Mouse (Mus musculus) kidney, adult 18-20 months (tissue): Measurements from ENCODE around the gene Nek9.

Experiments used
- DNase-seq: peaks from one replicate; pipeline ENCODE4 v3.0.0; 2021

Gene Nek9

DNA sequence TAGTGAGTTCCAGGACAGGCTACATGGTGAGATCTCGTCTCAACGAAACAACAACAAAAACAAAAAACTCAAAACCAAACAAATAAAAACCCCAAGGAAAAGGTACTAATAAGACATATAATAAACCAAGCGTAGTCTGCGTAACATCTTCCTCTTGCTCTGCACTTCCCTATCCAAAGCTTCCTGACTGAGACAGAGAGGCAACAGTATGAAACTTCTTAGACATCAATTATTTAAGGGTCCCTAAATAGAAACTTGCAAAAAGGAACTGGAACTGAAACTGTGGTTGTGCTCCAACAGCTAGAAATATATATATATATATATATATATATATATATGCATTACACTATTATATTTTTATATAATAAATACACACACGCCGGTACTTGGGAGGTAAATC lies 6.4 kb upstream of the Nek9 start:
- DNase-seq = no peak

DNA sequence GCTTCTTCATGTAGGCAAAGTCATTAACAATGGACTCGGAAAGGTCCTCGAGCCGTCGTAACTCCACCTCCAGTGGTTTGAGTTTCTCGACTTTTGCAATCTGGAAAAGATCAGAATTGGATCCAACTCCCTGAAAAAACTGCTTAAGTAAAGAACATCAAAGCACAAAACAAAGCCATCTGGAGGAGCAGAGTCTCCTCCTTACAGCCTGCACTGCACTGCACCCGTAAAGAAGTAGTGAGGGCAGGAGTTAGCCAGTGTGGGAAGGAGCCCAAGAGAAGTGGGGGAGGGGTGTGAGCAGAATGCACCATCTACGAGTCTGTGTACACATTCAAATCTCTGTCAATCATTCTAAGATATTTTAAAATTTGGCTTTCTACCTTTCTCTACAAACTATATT lies 5.1 kb upstream of the Nek9 start:
- no peak for DNase-seq

DNA sequence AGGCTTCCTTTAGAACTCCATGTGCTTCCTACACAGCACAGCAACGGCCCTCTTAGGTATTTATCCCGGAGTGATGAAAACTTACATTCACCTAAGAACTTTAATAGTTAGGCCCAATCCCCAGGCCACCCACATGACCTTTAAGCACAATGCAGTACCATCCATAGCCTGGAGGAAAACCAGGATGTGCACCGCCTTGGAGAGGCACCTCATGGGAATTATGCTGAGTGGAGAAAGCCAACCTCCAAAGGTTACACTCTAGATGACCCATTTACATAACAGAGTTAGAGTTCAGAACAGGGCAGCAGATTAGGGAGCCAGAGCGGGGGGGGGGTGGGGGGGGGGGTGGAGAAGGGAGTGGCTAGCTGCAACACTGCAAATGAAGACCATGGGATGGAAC lies 3.1 kb upstream of the Nek9 start:
- no peak for DNase-seq

DNA sequence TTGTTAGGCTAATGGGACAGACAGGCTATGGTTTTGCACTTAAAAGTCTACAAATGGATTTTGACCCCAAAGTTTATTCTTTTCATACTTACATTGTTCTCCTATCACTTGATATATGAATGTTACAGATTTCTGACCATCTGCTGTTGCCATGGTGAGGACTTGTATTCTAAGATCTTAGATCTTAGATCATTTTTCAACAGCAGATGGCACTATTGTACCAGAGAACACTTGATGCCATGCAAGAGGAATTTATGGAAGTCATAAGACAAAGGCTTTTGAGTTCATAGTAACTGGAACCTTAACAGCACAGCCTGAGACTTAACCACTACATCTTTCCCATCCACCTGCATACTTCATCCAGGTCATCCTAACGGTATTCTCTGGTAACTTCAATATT lies 2.0 kb upstream of the Nek9 start:
- no peak for DNase-seq

DNA sequence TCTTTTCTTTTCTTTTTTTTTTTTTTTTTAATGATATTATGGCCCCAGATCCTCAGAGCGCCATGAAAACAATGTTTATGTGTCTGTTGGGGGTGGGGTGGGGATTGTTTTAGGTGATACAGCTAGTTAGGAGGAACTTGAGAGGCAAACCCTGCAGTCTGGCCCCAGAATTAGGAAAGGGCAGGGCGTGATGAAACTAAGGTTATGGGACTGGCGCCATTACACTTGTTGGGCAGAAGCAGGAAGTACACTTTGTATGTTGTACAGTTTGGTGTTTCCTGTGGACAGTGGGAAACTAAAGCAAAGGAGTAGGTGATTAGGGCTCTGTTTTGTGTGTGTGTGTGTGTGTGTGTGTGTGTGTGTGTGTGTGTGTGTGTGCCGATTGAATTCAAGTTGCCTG lies 785 bp upstream of the Nek9 start:
- no peak for DNase-seq

DNA sequence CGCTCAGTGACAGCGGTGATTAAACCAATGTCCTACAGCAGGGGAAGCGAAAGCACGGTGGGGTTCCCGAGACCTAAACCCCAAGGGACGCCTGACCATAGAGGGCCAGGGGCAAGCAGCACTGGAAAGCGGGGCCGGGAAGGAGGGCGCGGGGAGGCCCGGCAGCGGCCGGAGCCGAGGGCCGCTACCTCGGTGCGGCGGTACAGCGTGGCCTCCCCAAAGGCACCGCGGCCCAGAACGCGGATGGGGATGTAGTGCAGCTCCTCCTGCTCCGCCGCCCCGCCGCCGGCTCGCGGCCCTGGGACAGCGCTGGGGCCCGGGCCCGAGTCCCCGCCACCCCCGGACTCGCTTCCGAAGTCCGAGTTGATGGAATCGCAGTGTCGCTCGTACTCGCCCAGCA lies 347 bp downstream of the Nek9 start:
- DNase-seq = no peak

DNA sequence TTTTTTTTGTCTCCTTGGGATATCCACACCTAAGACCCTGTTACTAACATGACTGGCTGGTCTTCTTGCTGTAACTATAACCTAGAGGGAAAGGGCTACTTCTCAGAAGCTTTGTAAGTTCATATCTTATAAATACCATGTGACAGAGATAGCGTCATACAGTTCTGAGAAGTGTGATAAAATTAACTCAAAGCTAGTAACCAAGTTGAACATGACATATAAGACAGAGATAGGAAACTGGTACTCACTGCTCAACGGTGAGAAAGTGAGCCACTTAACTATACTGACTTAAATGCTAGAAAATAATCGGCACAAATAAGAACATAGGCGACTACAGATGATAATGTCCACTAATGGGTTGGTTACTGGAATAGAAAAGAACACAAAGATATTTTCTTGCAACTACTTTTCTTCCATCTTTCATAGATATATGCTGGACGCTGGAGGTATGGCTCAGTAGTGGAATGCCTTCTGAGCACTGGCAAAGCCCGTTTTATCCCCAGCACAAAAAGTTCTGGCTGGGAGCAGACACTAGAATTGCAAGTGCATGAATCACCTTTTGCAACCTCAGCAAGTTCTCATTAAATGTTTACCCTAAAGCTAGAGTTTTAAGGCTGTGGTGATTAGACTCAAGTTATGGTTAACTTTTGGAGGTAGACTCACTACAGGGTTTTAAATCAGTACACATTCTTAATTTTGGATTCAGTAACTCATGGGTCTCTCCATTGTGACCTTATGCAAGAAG lies 1.4 kb downstream of the Nek9 start:
- DNase-seq = no peak

DNA sequence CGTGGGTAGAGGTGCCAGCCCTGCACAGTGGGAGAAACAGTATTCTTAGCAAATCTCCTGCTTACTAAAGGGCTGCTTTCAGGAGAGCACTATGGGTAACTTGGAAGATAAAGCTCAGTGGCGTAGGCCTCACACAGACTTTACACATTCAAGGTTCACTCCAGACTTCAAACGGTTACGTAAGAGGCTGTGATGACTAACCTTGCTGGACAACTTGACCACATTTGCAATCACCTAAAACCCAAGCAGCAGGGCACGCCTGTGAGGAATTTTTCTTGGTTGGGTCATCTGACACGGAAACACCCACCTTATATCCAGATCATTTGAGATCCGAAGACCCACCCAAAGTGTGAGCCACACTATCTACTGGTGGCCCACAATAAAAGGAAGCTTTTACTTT lies 9.0 kb downstream of the Nek9 start:
- DNase-seq = no peak

DNA sequence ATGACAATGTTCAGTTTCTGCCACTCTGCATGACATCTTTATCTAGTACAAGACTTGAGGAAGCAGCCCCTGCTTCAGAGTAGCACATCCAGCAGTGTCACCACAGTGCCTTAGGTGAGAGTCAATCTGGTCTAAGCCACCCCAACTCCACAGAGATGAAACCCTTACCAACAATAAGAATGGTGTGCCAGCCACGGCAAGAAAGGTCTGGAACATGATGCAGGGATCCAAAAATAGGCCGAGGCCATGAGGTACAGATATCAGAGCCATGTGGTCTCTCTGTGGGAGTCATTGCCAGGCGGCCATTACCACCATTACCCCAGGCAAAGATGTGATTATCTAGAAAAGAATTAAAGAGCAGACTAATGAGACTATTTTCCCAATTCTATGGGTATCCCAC lies 30.5 kb downstream of the Nek9 start:
- DNase-seq = no peak

DNA sequence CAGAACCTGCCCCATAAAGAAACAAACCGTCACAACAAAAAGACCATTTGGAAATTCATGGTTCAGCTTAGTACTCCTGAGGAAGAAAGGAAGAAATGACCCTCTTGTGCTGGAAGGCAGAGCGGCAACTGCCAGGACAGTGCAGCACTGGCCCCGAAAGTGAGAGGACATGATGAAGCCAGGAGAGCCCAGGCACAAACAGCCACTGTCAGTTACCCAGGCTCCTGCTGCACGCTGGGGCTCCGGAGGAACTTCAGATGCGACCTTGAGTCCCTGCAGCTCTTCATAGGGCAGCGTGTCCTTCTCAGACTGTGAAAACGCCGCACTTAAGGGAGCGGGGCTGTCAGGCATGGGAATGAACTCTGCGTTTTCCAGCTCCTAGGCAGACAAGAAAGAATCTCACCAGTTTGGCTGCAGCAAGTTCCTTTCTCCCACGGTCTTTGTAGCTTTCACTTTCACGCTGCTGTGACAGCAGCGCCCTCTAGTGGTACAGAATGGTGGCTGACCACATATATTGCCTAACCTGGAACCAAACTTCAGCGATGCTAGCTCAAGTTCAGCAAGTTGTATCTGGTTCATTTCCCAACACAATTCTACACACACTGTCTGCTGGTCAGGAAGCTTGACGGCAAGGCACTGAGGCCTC lies 33.8 kb downstream of the Nek9 start:
- DNase-seq = peak; percentile 88

DNA sequence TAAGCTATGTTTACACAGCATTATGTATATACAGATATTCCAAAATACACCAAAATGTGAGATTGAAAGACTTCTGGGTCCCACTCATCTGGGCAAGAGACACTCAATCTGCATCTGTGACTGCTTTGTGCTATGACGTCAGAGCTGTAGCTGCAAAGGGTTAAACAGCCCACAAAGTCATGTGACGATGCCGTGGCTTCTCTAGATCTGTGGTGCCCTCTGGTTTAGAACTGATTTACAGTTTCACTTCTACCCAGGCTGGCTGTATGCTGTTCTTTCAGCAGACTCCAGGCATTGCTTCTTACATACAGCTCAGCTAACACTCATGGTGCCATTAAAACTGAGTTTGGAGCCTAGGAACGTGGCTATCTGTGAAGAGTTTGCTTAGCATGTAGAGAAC lies 34.4 kb downstream of the Nek9 start:
- DNase-seq = no peak

DNA sequence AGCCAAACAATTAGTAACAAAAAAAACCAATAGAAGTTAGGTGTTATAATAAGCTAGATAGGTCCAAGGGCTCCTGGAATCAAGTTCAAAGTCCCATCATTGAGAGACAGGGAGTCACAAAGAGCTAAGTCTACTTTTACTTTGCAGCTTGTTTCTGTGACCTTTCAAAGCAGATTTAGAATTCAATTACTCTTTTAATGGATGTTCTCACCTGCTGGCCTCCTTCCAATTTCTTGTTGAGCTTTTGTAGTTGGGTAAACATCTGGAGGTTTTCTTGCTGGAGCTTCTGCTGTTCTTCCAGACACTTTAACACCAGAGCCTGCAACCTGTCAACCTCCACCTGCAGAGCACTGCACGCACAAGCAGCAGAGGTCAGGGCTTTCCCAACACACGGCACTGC lies 35.9 kb downstream of the Nek9 start:
- DNase-seq = no peak

DNA sequence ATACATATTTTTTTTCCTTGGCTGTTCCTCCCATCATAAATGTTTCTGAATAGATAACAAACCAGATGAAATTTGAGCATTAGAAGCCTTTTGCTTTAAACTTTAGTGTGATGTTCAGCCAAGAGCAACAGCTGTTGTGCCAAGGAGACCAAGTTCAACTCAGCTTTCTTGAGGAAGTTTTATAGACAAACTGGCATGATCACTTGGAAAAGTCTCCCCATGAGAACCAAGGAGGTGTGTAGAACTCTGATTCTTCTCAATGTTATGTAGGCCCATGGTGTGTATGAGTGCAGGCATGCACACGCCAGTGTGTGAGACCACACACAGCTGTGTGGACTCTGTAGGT lies 40.4 kb downstream of the Nek9 start:
- DNase-seq = no peak

DNA sequence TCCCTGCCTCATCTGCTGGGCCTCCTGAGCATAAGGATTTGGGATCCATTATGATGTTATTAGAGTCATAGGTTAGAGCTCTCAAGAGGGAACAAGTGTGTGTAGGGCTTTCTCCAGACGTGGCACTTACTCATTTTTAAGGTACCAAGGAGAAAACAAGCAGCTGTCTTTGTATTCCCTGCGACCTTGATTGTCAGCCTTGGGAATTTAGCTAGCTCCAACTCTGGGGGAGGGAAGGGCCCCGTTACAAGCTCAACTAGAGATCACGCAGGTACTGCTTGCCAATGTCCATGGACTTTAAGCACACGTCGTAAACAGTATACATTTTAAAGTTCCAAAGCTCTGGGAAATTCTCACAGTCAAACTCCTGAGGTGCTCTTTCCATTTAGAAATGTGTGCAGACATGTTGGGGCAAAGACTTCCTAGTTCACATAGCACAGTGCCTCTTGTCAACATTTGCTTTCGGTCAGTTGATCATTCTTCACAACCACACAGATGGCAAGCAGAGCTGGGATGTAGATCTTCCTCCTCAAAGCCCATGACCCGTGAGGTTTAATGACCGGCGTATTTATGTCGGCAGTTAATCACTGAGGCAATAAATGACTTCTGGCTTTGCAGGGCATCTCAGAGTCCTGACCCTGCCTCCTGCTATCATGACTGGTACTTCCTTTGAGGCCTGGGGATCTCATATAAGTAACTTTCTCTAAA lies 40.9 kb downstream of the Nek9 start:
- peak; percentile 23 for DNase-seq

DNA sequence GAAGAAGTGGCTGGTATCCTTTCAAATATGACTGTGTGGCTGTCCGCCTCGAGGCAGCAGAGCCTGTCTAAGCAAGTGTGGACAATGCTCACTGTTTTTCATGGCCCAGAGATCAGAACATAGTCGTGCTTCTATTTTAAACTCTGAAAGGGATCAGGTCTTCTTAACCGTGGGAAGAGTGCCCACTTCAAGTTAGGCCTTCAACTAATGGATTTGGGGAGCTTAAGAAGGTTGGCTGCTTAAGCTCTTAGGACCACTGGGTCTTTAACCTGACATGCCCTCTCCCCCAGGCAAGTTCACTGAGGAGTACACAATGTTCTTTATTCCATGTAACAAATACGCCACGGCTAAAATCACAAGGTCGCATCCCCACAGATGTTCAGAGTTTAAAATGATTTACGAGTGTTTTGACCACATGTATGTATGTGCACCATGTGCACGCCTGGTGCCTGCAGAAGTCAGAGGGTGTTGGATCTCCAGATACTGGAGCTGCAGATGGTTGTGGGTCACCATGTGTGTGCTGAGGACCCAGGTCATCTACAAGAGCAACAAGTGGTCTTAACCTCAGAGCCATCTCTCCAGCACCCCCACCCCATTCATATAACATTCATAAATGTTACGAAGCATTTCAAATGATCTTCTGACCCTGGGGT lies 41.7 kb downstream of the Nek9 start:
- no peak for DNase-seq

DNA sequence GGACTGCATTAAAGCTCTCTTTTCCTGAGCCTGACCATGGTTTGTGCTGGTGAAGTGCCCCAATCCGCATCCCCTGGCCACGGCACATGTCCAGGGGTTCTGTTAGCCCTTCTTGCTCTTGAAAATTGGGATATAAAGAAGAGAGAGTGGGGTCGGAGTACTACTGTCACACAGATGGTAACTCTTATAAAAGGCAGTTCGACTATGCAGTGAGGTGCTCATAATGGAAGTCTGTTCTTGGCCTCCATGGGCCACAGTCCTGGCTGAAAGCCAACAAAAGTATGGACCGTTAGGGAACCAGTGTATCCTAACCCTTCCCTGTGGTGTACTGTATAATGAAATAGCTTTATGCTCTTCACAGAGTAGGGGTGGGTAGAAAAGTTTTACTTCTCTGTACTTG lies 42.2 kb downstream of the Nek9 start:
- DNase-seq = no peak

DNA sequence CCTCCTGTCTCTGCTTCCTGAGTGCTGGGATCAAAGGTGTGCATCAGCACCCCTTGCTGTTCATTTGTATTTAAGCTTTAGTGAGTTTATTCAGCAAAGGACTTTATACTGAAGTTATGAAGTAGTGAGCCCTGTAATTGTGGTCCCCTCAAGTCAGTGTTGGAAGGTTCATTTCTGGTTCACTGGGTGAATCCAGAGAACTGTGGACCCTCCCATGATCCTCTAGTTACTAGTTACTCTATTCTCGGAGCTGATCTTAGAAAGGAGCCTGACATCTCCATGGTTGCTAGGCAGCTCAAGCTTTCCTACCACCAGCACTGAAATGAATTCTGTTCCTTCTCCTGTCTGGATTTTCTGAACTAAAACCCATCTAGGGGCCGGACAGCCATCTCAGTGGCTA lies 43.7 kb downstream of the Nek9 start:
- DNase-seq = no peak

DNA sequence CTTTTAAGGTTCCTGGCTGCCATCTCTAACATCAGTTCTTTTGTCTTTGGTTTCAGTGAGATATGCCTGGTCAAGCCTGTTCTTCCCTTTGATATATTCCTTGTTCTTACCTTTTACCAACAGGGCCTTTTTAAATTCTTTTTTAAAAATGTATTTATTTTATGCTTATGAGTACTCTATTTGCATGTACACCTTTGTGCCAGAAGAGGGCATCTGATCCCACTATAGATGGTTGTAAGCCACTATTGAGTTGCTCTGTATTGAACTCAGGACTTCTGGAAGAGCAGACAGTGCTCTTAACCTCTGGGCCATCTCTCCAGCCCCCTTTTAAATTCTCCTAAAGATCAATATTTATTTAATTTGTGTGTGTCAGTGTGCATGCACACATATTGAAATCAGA lies 46.3 kb downstream of the Nek9 start:
- no peak for DNase-seq

DNA sequence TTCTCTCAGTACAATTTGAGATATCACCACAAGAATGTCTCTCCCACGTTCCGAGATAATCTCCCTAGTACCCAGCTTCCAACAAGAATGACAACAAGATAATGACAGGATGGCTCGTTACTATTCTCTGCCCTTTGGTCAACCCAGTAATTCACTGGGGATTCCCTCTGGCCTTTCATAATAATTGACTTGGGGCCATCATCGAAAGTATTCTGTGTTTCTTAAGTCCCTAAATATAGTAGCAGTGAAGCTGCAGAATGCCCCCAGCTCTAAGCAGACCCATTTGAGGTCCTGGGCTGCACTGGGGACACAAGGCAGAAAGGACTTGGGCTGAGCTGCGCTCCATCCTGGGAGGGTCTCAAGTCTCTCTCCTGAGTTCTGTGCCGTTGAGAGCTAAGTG lies 46.9 kb downstream of the Nek9 start:
- no peak for DNase-seq

DNA sequence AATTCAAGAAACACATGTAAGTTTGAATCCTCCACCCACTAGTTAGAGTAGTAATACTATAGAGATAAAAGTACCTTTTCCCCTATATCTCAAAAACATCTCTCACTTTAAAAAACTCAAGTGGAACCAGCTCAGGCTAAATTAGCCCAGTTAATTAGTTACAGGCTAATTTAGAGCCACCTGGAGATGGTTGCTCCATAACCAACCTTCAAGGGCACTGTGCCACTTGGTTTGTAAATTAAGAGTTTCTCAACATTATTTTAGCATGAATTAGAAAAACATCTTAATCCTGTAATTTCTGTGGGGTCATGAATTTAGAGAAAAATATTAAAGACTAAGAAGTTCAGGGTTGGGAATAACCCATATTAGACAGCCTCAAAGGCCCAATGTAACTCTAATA lies 47.6 kb downstream of the Nek9 start:
- no peak for DNase-seq

DNA sequence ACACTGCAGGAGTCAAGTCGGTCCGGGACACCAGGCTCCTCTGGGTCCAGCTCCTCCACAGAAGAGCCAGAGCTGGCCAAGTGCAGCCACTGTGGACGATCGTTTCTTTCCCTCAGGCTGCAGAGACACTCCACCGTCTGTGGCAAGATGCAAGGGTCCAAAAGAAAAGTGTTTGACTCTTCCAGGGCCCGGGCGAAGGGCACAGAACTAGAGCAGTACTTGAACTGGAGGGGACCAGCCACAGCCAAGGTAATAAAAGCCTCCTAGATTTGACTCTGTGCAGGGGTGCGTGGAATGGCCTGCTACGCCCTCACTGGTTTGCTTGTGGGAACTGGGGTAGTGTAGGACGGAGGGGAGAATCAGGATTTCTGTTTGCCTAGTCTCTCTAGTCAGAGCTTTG lies 48.5 kb downstream of the Nek9 start:
- peak; percentile 57 for DNase-seq

DNA sequence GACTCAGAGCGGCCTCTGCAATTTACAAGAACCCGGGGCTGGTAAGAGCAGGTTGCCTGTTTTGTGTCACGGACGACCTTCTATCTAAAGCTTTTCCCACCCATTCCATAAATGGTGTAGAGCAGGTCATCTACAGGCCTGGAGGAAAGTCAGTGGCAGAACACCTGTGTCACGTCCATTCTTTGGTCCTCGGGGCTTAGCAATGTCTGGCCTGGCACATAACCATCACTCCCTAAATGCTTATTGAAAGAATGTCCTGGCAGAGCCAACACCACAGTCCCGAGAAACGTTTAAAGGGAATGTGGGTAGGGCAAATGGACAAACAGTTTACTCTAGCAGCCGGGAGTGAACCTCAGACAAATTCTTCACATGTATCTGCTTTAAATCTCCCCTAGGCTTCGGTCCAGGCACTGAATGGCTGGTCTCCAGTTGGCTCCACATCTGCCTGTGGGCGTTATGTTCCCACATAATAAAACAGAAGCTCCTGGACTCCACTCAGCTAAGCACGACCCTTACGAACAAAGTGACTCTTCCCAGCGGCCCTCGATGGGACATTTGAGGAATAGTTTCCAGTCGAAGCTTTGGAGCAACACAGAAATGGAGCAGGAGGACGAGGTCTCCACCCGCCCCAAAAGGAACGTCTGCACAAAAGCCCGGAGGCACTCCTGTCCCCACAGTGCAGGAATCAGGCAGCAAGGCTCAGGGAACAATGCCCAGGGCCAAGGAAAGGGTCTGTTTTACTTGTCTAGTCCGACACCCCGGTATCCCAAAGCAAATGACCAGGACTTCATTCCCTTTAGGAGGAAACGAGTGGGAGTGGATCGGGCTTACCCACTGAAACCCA lies 49.8 kb downstream of the Nek9 start:
- peak; percentile 66 for DNase-seq
